Mouse (Mus musculus) lung, postnatal 0 days (tissue): ENCODE results near the gene Tmem50b.

Source experiments
- CTCF ChIP-seq: IDR thresholded peaks from 2 replicates; pipeline ENCODE4 v1.5.1; 2016; ENCODE audit warnings: antibody characterized with exemption, mild to moderate bottlenecking
- EP300 ChIP-seq: IDR thresholded peaks from 2 replicates; pipeline ENCODE4 v1.6.1; 2016; ENCODE audit warnings: antibody characterized with exemption, mild to moderate bottlenecking, control low read depth

GRCm38 (mm10) chr16:91548996-91549395 is 48.6 kb downstream of the Tmem50b start:
- TF ChIP-seq CTCF, result no peak
- no peak for TF ChIP-seq EP300
